Mouse (Mus musculus) Patski (cell line): ENCODE data around the gene Rbm44. TPM values are rescaled to one million over a fixed set of nuclear protein-coding genes. Genes with fewer than 3 reads are reported as not detected.

Source experiments
- ATAC-seq: fragments of 100-300 bp; one replicate; pipeline ENCODE4 v1.8.0; 2021
- CTCF ChIA-PET: fragments of 350-600 bp; sonication (Branson Sonifier 250); formaldehyde crosslinking; loops from one replicate; lab custom pipeline; 2022; ENCODE audit warnings: inconsistent platforms; lab: Charles Lee
- POLR2A ChIA-PET: fragments of 350-600 bp; sonication (Branson Sonifier 250); formaldehyde crosslinking; loops from one replicate; lab custom pipeline; 2022; ENCODE audit warnings: antibody characterized with exemption, inconsistent platforms; lab: Charles Lee
- DNase-seq: peaks from one replicate; pipeline ENCODE4 v3.0.0-alpha.2; 2011; ENCODE audit warnings: low read depth, low spot score
- H3K27me3 ChIP-seq: fragments of 371-371 bp; one replicate; pipeline ENCODE4 v1.5.1; 2021
- CTCF ChIP-seq: fragments of 100-300 bp; IDR thresholded peaks from one replicate; pipeline ENCODE4 v1.5.1; 2021
- in situ Hi-C: fragments of 300-500 bp; cut with MboI; formaldehyde crosslinking; loops from 3 replicates; pipeline ENCODE4 v1.11.1; 2018; ENCODE audit warnings: low pct_unique_long_range_greater_than_20kb, mixed read lengths
- polyA plus RNA-seq: library from polyadenylated mRNA; unstranded; gene quantifications from one replicate; pipeline ENCODE4 v1.2.3, GENCODE M21; 2021

Rbm44 gene
- polyA plus RNA-seq, 1 experiment from 2014 or later = 0.03 TPM

GRCm38 (mm10) chr1:91112171-91112570, 32.7 kb upstream of the Rbm44 start:
- CTCF ChIA-PET = no interaction called here
- DNase-seq (no peak), ATAC-seq (no peak)
- no peaks in the 10 kb centered on the region for H3K27me3 ChIP-seq
- in situ Hi-C loops = no loop called here
- POLR2A ChIA-PET = no interaction called here
- TF ChIP-seq CTCF = no peak

- no peak for ATAC-seq
- H3K27me3 ChIP-seq = no peaks in the 10 kb centered on the region
- ChIA-PET POLR2A (no interaction called here), CTCF (no interaction called here)
- no peak for DNase-seq
- in situ Hi-C loops = no loop called here
- TF ChIP-seq CTCF = no peak
These were observed 32.3 kb upstream of the Rbm44 start for GRCm38 (mm10) chr1:91112606-91113005.

DNA sequence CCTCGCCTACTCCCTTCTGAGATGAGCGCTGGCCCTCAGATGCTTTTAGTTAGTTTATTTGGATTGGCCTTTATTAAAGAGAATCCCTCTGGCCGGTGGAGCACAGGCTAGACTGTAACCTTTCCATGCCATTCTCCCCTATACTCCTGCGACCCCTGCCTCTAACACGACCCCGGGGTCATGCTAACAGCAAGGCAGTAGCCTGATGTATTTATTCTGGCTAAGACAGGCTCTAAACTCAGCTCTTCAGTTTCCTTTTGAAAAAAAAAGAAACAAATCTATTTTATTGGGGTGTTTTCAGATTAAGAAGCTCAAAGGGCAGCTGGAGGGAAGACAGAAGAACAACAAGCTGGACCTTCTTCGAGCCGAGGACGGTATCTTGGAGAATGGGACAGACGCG, 22.8 kb upstream of the Rbm44 start:
- TF ChIP-seq CTCF = no peak
- CTCF ChIA-PET = no interaction called here
- no peak for DNase-seq

DNA sequence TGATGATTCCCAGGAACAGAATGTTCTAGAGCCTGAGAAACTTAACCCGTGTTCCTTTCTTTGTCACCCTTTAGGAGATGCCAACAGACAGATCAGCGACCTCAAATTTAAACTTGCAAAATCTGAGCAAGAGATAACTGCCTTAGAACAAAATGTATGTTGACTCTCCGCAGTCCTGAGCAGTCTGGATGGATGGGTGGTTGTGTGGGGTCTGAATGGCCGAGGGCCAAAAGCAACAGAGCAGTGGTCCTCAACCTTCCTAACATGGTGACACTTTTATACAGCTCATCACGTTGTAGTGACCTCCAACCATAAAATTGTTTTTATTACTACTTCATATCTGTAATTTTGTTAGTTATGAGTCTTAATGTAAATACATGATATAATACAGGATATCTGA, 21.9 kb upstream of the Rbm44 start:
- in situ Hi-C loops = no loop called here
- TF ChIP-seq CTCF = no peak
- DNase-seq = no peak
- no peaks in the 10 kb centered on the region for H3K27me3 ChIP-seq
- ChIA-PET POLR2A (no interaction called here), CTCF (no interaction called here)
- ATAC-seq = no peak

More for the DNA sequence above, 22.8 kb upstream of the Rbm44 start:
- no peaks in the 10 kb centered on the region for H3K27me3 ChIP-seq
- ATAC-seq = no peak
- in situ Hi-C loops = no loop called here
- POLR2A ChIA-PET = no interaction called here

DNA sequence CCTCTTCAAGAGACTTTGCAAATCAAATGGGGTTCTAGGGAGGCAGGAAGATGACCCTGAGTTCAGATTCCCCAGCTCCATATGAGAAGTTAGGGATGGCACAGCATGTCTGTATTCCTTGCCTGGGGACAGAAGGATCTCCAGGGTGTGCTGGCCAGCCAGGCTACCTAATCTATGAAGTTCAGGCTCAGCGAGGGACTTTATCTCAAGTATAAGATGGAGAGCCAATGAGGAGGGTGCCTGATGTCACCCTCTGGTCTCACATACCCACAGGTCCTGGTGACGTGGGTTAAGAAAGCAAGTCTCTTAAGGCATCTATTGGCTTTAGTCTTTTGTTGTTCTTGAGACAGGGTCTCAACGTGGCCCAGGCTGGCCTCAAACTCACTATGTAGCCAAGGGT, 21.4 kb upstream of the Rbm44 start:
- DNase-seq = no peak
- POLR2A ChIA-PET = no interaction called here
- no peak for ATAC-seq
- no peaks in the 10 kb centered on the region for H3K27me3 ChIP-seq
- CTCF ChIA-PET = no interaction called here
- in situ Hi-C loops = no loop called here
- TF ChIP-seq CTCF = no peak

DNA sequence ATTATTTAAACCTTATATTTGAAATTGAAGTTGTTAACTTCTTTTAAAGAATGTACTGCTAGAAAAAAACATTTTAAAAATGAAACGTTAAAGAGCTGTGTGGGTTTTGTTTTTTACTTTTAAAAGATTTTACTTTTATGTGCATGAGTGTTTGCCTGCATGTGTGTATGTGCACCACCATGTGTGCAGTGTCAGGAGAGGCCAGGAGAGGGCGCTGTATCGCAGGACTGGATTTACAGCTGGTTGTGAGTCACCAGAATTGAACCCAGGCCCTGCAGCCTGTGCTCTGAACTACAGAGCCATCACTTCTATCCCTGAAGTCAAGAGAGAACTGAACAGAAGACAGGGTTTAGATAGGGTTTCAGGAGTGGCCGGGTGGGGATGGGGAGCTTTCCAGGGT, 16.0 kb upstream of the Rbm44 start:
- POLR2A ChIA-PET = no interaction called here
- no peak for ATAC-seq
- in situ Hi-C loops = no loop called here
- no peaks in the 10 kb centered on the region for H3K27me3 ChIP-seq
- CTCF ChIA-PET = interaction anchor here (1.0 to 3.7 kb wide), 3 partner anchors 14 to 80 kb away, joined by 3 to 12 read pairs (median 5); no protein-coding TSS in a partner anchor
- no peak for TF ChIP-seq CTCF
- DNase-seq = no peak

DNA sequence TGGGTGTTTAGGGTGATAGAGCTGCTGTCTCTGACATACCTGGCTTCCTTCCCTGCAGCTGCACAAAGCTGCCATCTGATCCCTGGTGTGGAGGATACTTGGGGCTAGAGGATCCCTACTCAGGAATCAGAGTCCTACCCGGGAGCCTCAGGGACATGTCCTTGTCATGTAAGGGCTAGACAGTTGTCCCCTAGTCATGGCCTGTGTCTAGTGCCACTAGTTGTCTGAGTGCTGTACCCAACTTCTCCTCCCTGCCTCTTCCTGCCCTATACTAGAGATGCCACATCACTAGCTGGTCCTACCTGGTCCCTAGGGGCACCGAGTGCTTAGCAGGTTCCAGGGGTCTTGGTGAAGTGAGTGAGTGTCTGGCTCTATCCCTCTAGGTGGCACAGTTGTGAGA, 7.9 kb upstream of the Rbm44 start:
- no peak for DNase-seq
- POLR2A ChIA-PET = interaction anchor here (1.0 to 1.1 kb wide), 2 partner anchors 9 to 11 kb away, joined by 3 to 4 read pairs; no protein-coding TSS in a partner anchor
- in situ Hi-C loops = no loop called here
- H3K27me3 ChIP-seq = no peaks in the 10 kb centered on the region
- CTCF ChIA-PET = interaction anchor here (1.6 kb wide), 1 partner anchor 9 kb away, joined by 5 read pairs; no protein-coding TSS in a partner anchor
- no peak for ATAC-seq
- TF ChIP-seq CTCF = no peak

- no peak for ATAC-seq
- CTCF ChIA-PET = no interaction called here
- DNase-seq = no peak
- in situ Hi-C loops = no loop called here
- H3K27me3 ChIP-seq = no peaks in the 10 kb centered on the region
- TF ChIP-seq CTCF = no peak
- POLR2A ChIA-PET = no interaction called here
These were observed 6.6 kb downstream of the Rbm44 start for GRCm38 (mm10) chr1:91151509-91151908.

DNA sequence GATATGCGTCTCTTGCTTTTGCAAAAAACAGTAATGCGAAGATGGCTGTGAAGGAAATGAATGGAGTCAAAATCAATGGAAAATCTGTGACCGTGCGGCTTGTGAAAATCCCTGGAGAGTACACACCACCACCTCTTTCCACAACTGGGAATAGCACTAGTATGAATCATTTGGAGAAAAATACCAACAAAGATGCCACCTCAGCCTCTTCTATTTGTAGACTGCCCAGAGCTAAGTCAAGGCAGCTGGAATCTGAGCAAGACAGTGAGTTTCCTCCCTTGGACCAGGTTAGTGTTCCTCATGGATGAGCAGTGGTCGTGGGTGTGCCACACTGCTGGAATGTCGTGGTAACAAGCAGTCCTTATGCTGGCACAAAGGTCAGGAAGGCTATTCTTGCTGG, 21.9 kb downstream of the Rbm44 start:
- ATAC-seq (no peak), DNase-seq (no peak)
- in situ Hi-C loops = no loop called here
- ChIA-PET POLR2A (no interaction called here), CTCF (no interaction called here)
- TF ChIP-seq CTCF = no peak
- no peaks in the 10 kb centered on the region for H3K27me3 ChIP-seq

DNA sequence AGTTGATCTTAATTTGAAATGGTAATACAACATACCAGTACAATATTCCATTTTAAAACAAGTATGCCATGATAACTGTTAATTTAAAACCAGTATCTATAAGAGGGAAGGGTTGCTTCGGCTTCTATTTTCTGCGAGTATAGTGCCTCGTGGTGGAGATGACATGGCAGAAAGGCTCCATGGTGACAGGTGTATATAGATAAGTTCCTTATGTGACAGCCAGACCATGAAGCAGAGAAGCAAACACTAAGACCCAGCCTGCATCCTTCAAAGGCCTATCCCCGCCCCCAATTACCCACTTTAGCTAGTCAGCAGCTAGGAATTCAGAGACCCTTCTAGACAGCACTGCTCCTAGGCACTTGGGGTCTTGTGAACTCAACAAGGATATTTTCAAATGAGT, 24.3 kb downstream of the Rbm44 start:
- no peak for DNase-seq
- ChIA-PET POLR2A (no interaction called here), CTCF (interaction anchor here (1.2 kb wide), 1 partner anchor 79 kb away, joined by 3 read pairs; no protein-coding TSS in a partner anchor)
- no peaks in the 10 kb centered on the region for H3K27me3 ChIP-seq
- no peak for TF ChIP-seq CTCF
- in situ Hi-C loops = no loop called here
- no peak for ATAC-seq

- CTCF ChIA-PET = interaction anchor here (1.2 kb wide), 1 partner anchor 23 kb away, joined by 3 read pairs; no protein-coding TSS in a partner anchor
- no peak for ATAC-seq
- in situ Hi-C loops = loop anchor here (10.0 kb wide), 1 partner anchor 200 kb away; no protein-coding TSS in a partner anchor
- no peak for DNase-seq
- H3K27me3 ChIP-seq = no peaks in the 10 kb centered on the region
- POLR2A ChIA-PET = interaction anchor here (1.0 kb wide), 1 partner anchor 36 kb away, joined by 4 read pairs; no protein-coding TSS in a partner anchor
- no peak for TF ChIP-seq CTCF
These were observed 29.9 kb downstream of the Rbm44 start for GRCm38 (mm10) chr1:91174796-91175195.
